Mouse (Mus musculus) kidney, adult 2 months (tissue): ENCODE measurements around the gene Bhlha15. TPM values are rescaled to one million over a fixed set of nuclear protein-coding genes. Genes with fewer than 3 reads are reported as not detected.

ENCODE experiments used
- DNase-seq: peaks from one replicate; pipeline ENCODE4 v3.0.0; 2021
- H3K27ac ChIP-seq: fragments of 200-500 bp; 2 replicates; pipeline ENCODE4 v1.5.1; 2012; ENCODE audit warnings: low read depth, low read length, control low read depth, inconsistent platforms; ENCODE audit not compliant: insufficient read depth
- H3K27me3 ChIP-seq: fragments of 200-500 bp; replicated peaks from 2 replicates; pipeline ENCODE4 v1.6.1; 2012; ENCODE audit warnings: mild to moderate bottlenecking, moderate library complexity, low read length, inconsistent platforms; ENCODE audit not compliant: control insufficient read depth, insufficient read depth
- H3K36me3 ChIP-seq: fragments of 200-500 bp; 2 replicates; pipeline ENCODE4 v1.6.1; 2012; ENCODE audit warnings: mild to moderate bottlenecking, moderate library complexity, low read length, inconsistent platforms; ENCODE audit not compliant: control insufficient read depth, insufficient read depth
- H3K4me1 ChIP-seq: fragments of 200-500 bp; 2 replicates; pipeline ENCODE4 v1.6.1; 2011; ENCODE audit warnings: low read length; ENCODE audit not compliant: control insufficient read depth, insufficient read depth
- H3K4me3 ChIP-seq: fragments of 200-500 bp; 2 replicates; pipeline ENCODE4 v1.5.1; 2011; ENCODE audit warnings: mild to moderate bottlenecking, low read depth, low read length, control low read depth; ENCODE audit not compliant: insufficient read depth
- CTCF ChIP-seq: fragments of 200-500 bp; conservative IDR thresholded peaks from 2 replicates; pipeline ENCODE4 v1.5.1; 2011; ENCODE audit warnings: low read depth, mild to moderate bottlenecking, control low read depth, low read length, moderate library complexity, mixed read lengths; ENCODE audit not compliant: insufficient read depth, insufficient read length
- POLR2A ChIP-seq: fragments of 200-500 bp; IDR thresholded peaks from one replicate; pipeline ENCODE4 v1.6.1; 2011; ENCODE audit warnings: low read depth, low read length, control low read depth
- WGBS: fragments of 180-500 bp; shearing (Covaris S2); methylation state at CpG from one replicate; pipeline ENCODE4 v1.1.7; 2018; 5-methylcytosine and 5-hydroxymethylcytosine counted together
- polyA plus RNA-seq: library from polyadenylated mRNA; depleted of rRNA; stranded (reverse); fragments of >200 nt; gene quantifications from 2 replicates; pipeline ENCODE4 v1.2.3, GENCODE M21; 2012

Bhlha15 gene
- polyA plus RNA-seq, 1 experiment = 0.14 TPM

- DNase-seq = no peak
- WGBS = 94% methylated on average over 12 of the region's 12 CpGs
- H3K36me3 ChIP-seq = peaks cover 2% of the 10 kb centered on the region; the same call in 1 of the 2 replicates
Measured at GRCm38 (mm10) chr5:144204303-144204702, 14.2 kb downstream of the Bhlha15 start.

GRCm38 (mm10) chr5:144204911-144205310 is 14.8 kb downstream of the Bhlha15 start:
- peaks cover 5% of the 10 kb centered on the region; the same call in 1 of the 2 replicates for H3K36me3 ChIP-seq

More at GRCm38 (mm10) chr5:144204303-144204702, 14.2 kb downstream of the Bhlha15 start:
- H3K27me3 ChIP-seq = no peaks in the 10 kb centered on the region
- no peak for TF ChIP-seq CTCF
- no peak for TF ChIP-seq POLR2A
- H3K4me3 ChIP-seq = no peak overlapping the region
- no peak overlapping the region for H3K27ac ChIP-seq
- no peaks in the 10 kb centered on the region for H3K4me1 ChIP-seq

DNA sequence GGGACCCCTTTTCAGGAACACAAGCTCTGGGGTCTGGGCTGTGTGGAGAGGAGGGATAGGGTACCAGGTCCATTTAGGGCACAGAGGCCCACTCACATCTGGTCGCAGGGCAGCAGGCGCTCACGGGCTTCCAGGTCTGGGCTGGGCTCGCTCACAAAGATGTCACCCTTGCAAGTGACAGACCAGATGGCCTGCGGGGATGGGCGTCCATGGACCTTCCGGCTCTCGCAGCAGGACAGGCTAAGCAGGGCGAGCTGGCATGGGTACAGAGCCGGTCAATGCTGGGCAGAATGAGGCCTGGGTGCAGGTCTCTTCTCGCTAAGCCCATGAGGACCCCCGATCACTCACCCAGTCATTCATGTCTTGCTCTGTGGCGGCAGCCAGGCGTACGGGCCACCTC is 16.0 kb downstream of the Bhlha15 start:
- H3K27ac ChIP-seq = no peak overlapping the region
- 95% methylated on average over 15 of the region's 15 CpGs for WGBS
- peaks cover 5% of the 10 kb centered on the region; the same call in 1 of the 2 replicates for H3K36me3 ChIP-seq

More at GRCm38 (mm10) chr5:144204911-144205310, 14.8 kb downstream of the Bhlha15 start:
- H3K4me1 ChIP-seq = no peaks in the 10 kb centered on the region
- no peak overlapping the region for H3K4me3 ChIP-seq
- no peaks in the 10 kb centered on the region for H3K27me3 ChIP-seq
- peak; percentile 30 for DNase-seq
- 73% methylated on average over 10 of the region's 10 CpGs for whole genome bisulfite sequencing
- no peak for TF ChIP-seq CTCF
- TF ChIP-seq POLR2A = no peak
- no peak overlapping the region for H3K27ac ChIP-seq

DNA sequence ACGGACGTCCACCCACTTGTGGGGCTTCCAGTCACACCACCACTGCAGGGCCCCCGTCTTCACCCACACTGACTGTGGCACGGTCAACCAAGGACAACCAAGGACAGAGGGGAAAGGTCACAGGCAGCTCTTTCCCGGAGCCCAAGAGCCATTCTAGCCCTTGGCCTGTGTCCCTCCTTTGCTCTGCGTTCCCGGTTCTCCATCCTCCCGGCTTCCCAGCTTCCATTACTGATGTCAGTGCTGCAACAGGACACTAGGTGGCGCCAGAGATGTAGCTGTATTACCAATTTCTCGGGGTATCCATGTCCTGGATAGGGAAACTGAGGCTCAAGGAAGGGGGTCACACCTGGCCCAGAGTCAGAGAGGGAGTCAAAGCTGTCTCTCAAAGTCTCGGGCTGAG is 17.4 kb downstream of the Bhlha15 start:
- H3K4me1 ChIP-seq = no peaks in the 10 kb centered on the region
- WGBS = 46% methylated on average over 11 of the region's 11 CpGs
- H3K27ac ChIP-seq = no peak overlapping the region
- H3K27me3 ChIP-seq = no peaks in the 10 kb centered on the region
- no peak for TF ChIP-seq POLR2A
- TF ChIP-seq CTCF = peak; percentile 76
- DNase-seq = peak; percentile 37
- H3K4me3 ChIP-seq = no peak overlapping the region
- H3K36me3 ChIP-seq = peaks cover 5% of the 10 kb centered on the region; the same call in 1 of the 2 replicates

More for the DNA sequence above, 16.0 kb downstream of the Bhlha15 start:
- Histone ChIP-seq H3K27me3 (no peaks in the 10 kb centered on the region), H3K4me1 (no peaks in the 10 kb centered on the region), H3K4me3 (no peak overlapping the region)
- TF ChIP-seq CTCF (no peak), POLR2A (no peak)
- no peak for DNase-seq

- 37% methylated on average over 7 of the region's 7 CpGs for WGBS
- Histone ChIP-seq H3K36me3 (0 out of 2 replicates have a peak, but pooled peaks cover 3% of the 10 kb centered on the region), H3K27ac (no peak overlapping the region), H3K4me3 (no peak overlapping the region), H3K4me1 (no peaks in the 10 kb centered on the region), H3K27me3 (no peaks in the 10 kb centered on the region)
- TF ChIP-seq CTCF = peak; percentile 84
- TF ChIP-seq POLR2A = no peak
- peak; percentile 56 for DNase-seq
Measured at GRCm38 (mm10) chr5:144214453-144214852, 24.4 kb downstream of the Bhlha15 start.

GRCm38 (mm10) chr5:144215992-144216391 is 25.9 kb downstream of the Bhlha15 start:
- Histone ChIP-seq H3K27ac (no peak overlapping the region), H3K4me1 (no peaks in the 10 kb centered on the region), H3K27me3 (no peaks in the 10 kb centered on the region), H3K4me3 (no peak overlapping the region), H3K36me3 (no peaks in the 10 kb centered on the region)
- WGBS = 73% methylated on average over 2 of the region's 2 CpGs
- TF ChIP-seq CTCF (no peak), POLR2A (no peak)
- DNase-seq = no peak

GRCm38 (mm10) chr5:144218061-144218460 is 28.0 kb downstream of the Bhlha15 start:
- DNase-seq = no peak
- Histone ChIP-seq H3K36me3 (no peaks in the 10 kb centered on the region), H3K4me1 (no peaks in the 10 kb centered on the region), H3K4me3 (no peak overlapping the region), H3K27ac (no peak overlapping the region), H3K27me3 (no peaks in the 10 kb centered on the region)
- WGBS = 90% methylated on average over 7 of the region's 7 CpGs
- no peak for TF ChIP-seq CTCF
- TF ChIP-seq POLR2A = no peak

- Histone ChIP-seq H3K4me1 (no peaks in the 10 kb centered on the region), H3K27ac (peak overlapping the region; percentile 18; the same call in 1 of the 2 replicates), H3K36me3 (no peaks in the 10 kb centered on the region), H3K4me3 (no peak overlapping the region), H3K27me3 (no peaks in the 10 kb centered on the region)
- WGBS = 66% methylated on average over 12 of the region's 12 CpGs
- TF ChIP-seq CTCF (no peak), POLR2A (no peak)
- peak; percentile 69 for DNase-seq
Measured at GRCm38 (mm10) chr5:144219306-144219705, 29.2 kb downstream of the Bhlha15 start.
